Mouse (Mus musculus) mouse embryonic stem cell (cell line): ENCODE results near the gene Caskin1.

ENCODE experiments used
- in situ Hi-C, 2 experiments: fragments of 300-500 bp; cut with MboI; formaldehyde crosslinking; loops; 1 replicate in 1 of 2; 3 replicates in 1 of 2; pipeline ENCODE4 v1.14.3; 2019 to 2020; ENCODE audit warnings: low sequenced_read_pairs in 2 of 2, low pct_unique_long_range_greater_than_20kb in 1 of 2, mixed read lengths in 1 of 2; ENCODE audit not compliant: unreplicated experiment in 1 of 2

The Caskin1 gene

GRCm38 (mm10) chr17:24485090-24485860, 3.1 kb upstream of the Caskin1 start:
- in situ Hi-C loops: no loop called here

GRCm38 (mm10) chr17:24488662-24489264, 362 bp downstream of the Caskin1 start:
- in situ Hi-C loops: no loop called here

DNA sequence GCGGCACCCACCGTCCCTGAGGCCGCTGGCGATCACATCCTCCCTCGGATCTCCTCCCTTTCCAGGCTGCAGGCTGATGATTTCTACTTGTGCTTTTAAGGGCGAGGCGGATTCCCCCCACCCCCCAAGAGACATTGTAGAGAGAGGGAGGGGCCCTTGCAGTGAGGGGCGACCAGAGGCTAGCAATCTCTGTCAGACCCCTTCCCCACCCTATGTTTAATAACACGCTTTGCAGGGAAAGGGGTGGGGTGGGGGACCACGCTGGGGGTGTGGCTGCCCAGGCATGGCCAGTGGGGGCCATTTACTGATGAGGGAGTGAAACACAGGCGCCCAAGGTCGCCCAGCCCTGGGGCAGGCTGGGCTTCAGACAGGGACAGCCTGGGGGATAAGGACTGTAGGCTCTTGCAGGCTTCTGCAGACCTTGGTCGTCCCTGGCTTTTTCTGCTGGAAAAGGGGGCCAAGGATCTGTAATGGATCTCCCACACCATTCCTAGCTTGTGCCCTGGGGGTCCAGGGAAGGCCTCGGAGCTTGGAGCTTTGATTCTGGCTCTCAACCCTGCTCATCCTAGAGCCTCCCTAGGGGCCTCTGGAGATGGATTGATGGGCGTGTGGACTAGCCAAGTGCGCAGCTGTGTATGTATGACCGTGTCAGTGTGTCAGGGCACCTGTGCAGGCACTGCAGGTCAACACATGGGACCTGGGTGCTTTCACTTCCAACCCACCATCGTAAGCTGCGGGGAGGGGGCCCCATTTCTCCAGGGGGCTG, 1.0 kb downstream of the Caskin1 start:
- in situ Hi-C loops: no loop called here

DNA sequence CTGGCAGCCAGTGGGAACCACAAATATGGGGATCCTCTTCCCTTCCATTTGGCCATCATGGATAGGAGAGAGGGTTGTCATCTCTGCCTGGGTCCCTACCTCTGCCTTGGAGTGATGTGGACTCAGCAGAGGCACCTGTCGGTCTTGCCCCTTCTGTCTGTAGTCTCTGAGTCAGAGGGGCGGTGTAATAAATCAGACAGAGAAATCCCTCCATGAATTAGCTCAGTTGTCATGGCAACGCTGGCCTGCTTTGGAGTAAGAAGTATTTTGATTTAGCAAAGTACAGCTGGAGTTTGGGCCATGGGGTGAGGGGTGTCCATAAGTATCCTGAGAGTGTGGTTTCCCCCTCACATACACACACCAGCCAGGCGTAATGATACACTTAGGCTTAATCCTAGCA, 2.0 kb downstream of the Caskin1 start:
- in situ Hi-C loops: no loop called here

DNA sequence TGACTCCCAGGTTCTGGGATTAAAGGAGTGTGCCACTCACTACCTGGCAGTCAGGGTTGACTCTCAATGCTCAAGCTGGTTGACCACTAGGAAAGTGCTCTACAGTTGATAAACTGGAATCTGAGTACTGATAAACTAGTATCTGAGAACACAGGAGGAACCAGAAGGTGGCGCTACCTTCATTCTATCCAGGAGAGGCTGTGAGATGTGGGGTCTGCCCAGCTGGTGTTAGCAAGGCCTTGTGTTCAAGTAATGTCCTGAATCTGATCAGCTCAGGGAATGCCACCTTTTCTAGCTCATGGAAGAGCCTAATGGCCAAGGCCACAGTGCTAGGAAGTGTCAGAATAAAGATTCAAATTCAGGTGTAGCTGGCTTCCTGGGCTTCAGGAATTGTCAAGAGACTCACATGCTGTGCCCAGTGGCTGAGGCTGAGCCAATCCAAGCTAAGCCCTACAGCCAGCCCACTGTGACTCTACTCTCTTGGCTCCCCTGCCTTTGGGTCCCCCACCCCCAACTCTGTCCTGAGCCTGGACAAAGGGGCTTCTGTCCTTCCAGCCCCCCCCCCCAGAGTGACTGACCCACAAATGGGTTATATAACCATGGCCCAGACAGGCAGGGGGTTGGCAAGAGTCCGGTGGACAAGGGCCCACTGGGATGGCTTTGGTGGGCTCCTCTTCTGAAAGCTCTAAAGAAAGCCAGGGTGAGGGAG, 6.4 kb downstream of the Caskin1 start:
- in situ Hi-C loops: no loop called here

DNA sequence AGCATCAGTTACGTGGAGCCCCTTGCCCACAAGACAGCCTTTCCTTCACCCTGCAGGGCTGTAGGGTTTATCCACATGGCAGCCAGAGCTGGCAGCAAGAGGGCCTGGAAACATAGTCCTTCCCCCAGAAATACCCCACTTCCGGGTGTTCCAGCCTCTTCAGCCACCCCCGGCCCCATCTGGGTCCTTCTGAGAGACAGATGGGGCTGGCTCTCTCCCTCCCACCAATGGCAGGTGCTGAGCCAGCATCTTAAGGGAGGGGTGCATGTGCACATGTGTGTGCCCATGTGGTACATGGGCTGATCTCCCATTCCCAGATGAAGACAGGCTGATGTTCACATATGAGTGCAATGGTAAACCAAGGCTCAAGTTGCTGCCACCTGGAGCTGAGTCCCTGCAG, 7.0 kb downstream of the Caskin1 start:
- in situ Hi-C loops: no loop called here

- in situ Hi-C loops: no loop called here
Measured at GRCm38 (mm10) chr17:24496026-24496425, 7.6 kb downstream of the Caskin1 start.

DNA sequence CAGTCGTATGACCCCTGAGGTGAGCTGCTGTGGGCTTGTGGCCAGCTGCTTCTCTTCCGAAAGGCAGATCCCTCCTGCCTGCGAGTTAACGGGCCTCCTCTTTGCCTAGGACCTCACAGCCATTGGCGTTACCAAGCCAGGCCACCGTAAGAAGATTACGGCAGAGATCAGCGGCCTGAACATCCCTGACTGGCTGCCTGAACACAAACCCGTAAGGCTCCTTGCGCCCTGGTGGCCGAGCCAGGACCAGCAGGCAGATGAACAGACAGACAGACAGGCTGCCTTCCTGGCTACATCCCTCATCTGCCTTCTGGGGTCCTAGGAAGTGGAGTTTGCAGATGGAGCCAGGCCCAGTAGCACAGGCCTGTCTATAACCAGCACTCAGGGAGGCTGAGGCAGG, 13.8 kb downstream of the Caskin1 start:
- in situ Hi-C loops: no loop called here

DNA sequence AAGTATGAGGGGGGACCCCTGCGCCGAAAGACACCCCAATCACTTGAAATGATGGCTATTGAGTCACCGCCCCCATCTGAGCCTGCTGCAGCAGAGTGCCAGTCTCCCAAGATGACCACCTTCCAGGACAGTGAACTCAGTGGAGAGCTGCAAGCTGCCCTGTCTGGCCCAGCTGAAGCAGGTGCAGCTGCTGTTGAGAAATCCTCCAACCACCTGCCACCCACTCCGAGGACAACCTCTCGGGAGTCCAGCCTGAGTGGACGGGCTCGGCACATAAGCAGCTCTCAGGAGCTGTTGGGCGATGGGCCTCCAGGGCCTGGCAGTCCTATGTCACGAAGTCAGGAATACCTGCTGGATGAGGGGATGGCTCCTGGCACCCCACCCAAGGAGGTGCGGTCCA, 15.7 kb downstream of the Caskin1 start:
- in situ Hi-C loops: no loop called here

- in situ Hi-C loops: no loop called here
Measured at GRCm38 (mm10) chr17:24505286-24505955, 17.0 kb downstream of the Caskin1 start.

DNA sequence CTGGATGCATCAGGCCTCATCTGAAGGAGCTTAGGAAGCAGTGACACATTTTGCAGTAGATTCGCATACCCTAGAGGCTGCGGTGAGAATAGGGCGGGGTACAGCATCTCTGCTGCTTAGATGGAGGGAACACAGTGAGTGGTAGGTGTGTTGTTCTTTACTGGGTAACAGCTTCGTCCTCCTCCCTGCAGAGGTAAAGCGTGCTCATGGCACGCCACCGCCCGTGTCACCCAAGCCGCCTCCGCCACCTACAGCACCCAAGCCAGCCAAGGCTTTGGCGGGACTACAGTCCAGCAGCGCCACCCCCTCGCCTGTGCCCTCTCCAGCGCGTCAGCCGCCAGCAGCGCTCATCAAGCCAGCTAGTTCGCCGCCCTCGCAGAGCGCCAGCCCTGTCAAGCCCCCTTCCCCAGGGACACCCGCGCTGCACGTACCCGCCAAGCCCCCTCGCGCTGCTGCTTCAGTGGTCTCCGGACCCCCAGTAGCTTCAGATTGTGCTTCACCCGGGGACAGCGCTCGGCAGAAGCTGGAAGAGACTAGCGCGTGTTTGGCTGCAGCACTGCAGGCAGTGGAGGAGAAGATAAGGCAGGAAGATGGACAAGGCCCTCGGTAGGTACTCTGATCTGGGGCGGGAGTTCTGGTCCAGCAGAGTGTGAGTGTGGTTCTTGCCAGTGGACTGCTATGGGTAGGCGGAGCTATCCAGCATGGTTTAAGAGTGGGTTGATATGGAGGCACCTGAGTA, 18.1 kb downstream of the Caskin1 start:
- in situ Hi-C loops: no loop called here

GRCm38 (mm10) chr17:24507129-24507664, 18.8 kb downstream of the Caskin1 start:
- in situ Hi-C loops: no loop called here

- in situ Hi-C loops: no loop called here
Measured at GRCm38 (mm10) chr17:24507806-24508460, 19.5 kb downstream of the Caskin1 start.

DNA sequence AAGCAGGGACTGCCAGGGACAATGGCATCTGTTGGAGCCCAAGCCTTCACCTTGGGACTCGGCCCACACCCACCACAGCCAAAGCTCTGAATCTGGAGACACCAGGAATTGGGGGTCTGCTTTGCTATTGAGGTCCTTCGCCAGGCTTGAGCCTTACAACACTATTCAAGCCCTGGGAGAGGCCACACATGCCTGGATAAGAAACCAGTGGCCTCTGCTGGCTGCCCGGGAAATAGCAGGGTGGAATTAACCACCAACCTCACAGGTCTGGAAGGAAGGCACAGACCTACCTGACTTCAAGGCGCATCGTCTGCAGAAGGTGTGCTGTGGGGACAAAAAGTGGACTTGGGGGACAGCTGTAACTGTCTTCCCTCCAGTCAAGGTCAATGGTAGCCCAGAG, 25.2 kb downstream of the Caskin1 start:
- in situ Hi-C loops: no loop called here

DNA sequence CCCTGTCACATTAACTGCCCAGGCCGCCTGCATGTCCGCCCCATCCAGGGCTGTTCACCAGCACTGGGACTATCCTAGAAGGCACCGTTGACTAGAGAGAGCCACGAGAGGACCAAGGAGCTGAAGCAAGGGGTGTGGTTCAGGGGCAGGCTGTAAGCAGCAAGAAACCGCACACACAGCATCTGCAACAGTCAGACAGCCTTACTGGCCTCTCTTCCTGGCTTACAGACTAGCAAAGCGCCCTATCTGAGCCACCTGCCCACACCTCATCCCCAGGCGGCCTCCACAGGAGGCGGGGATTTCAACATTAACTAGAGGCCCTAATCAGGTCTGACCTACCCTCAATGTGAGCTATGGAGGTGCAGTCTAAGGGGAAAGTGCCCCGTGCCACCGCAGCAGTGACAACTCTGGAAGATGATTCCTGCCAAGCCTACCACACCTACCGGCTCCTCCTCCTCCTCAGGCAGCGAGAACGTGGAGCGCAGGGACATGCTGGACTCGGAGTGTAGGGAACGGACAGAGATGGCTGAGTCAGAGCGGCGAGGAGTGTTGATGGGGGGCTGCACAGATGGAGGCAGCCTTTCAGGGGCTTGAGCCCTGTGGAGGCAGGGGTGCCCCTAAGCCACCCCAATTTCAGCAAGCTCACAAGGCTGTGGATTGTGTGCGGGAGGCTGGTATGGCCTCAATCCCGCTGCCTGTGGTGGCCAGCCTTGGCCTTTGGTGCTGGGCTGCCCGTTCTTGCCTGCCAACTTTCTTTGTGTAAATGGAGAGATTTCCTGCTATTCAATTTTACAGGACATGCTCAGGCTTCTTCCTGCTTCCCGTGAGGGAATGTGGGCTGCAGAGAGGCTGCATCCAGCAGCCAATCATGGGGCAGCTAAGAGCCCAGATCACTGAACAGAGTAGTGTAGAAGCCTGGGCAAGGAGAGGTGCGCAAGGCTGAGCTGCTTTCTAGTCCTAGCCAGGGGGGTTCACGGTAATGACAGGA, 26.2 kb downstream of the Caskin1 start:
- in situ Hi-C loops: no loop called here

GRCm38 (mm10) chr17:24520450-24520849, 32.0 kb downstream of the Caskin1 start:
- in situ Hi-C loops: no loop called here
